Mouse (Mus musculus) cerebellum, postnatal 4 days (tissue): ENCODE data around the gene Nedd4.

Source experiments
- DNase-seq, 2 experiments: peaks; one replicate each; pipeline ENCODE4 v3.0.0; 2022; ENCODE audit warnings: low spot score in 2 of 2, mixed read lengths in 1 of 2

Nedd4 gene

DNA sequence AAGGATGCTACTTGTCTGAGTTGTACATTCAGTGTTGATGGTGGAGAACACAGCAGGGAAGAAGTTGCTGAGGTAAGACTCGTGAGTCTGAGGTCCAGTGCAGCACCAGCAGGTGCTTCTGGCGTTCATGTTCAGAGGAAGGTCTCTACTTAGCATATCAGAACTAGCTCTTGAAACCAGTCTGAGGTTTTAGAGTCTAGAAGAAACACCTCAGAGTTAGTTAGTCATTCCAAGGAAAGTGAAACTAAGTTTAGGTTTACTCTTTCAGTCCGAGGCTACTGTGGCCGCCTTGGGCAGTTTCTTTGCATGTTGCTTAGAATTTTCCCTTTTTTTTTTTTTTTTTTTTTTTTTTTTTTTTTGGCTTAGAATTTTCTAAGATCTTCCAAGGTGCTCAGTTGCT lies 16.6 kb downstream of the Nedd4 start:
- DNase-seq: no peak

GRCm38 (mm10) chr9:72681652-72682228 lies 19.6 kb downstream of the Nedd4 start:
- no peak for DNase-seq

DNA sequence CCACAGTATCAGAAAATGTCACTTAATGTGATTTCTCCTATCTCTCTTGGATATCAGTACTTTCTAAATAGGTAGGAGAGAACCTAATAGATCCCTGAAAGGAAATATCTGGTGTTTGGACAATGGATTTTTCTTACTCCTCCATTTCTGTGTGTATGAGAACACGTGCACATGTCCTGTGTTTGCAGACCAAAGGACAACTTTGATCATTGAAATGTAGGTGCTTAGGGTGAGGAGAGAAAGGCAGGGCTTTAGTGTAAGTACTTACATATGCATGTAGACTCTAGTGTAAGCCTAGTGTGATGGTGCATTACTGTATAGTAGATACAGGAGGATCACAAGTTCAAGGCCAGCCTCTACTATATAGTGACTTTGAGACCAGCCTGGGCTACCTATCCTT lies 21.1 kb downstream of the Nedd4 start:
- no peak for DNase-seq

DNA sequence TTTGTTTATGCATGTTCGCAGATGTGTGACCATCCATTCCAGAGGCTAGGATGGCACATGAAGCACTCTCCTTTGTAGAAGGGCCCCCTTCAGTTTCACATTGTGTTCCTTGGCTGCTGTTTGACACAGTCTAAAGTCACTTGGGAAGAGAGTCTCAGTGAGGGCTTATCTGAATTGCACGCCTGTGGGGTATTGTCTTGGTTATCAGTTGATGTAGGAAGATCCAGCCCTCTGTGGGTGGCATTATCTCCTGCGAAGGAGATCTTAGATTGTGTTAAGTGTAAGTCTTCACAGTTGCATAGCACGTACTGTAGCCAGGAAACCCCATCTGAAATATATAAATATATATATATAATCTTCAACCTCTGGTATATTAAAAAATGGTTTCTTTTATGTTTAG lies 23.1 kb downstream of the Nedd4 start:
- DNase-seq: no peak

DNA sequence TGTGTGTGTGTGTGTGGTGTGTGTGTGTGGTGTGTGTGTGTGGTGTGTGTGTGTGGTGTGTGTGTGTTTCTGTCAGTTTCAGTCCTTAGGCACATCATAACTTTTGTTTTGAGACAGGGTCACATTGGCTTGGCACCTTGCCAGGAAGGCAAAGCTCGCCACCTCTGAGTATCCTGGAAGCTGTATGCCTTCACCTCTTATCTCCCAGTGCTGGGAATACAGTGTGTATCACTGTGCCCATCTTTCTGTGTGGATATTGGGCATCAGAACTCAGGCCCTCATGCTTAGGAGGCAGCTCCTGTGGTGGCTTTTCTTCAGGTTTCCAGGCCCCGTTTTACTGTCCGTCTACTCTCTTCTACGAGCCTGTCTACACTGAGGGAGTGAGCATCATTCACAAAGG lies 24.4 kb downstream of the Nedd4 start:
- no peak for DNase-seq

DNA sequence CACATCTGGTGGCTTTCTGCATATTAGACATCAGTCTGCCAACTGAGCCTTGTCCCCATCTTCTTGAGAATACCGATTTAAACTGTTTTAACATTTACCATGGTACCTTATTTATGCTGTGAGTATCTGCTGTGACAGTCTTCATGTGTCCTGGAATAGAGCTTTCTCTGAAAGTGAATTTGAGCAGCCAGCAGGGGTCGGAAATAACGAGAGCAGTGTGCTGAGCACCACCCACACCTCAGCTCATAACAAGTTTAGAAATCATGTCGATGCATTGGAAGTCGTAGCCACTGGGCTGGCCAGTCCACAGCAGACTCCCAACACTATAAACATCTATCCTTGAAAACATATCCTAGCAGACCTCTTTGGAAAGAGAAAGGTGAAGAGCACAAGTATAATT lies 27.4 kb downstream of the Nedd4 start:
- DNase-seq: no peak

GRCm38 (mm10) chr9:72690811-72691210 lies 28.7 kb downstream of the Nedd4 start:
- DNase-seq: no peak

GRCm38 (mm10) chr9:72691942-72692341 lies 29.8 kb downstream of the Nedd4 start:
- DNase-seq: no peak

DNA sequence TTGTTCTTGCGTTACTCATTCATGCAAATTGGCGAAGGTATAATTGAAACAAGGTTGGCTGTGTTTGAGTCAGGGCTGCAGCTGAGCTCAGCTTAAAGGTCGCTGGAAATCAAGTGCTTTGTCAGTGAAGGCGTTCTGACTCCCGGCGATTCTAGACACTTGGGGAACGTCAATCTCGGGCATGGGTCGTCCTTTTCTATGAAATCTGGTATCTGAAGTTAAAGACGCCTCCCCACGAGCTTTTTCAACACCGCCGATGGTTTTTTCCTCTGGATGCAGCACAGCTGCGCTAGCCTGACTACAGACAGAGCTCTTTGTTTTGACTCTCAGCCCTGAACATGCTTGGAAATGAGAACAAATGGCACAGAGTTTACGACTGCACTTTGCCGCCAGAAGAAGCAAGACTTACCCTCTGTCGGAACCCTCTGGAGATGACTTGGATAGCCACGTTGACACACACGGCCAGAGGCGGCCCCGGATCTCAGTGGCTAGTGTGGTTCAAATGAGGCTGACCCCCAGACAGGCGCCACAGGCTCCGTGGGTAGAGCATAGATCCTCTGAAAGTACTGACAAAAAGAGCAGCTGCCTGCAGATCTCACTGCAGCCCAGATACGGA lies 31.0 kb downstream of the Nedd4 start:
- DNase-seq: no peak

- no peak for DNase-seq
Measured at GRCm38 (mm10) chr9:72693861-72694260, 31.7 kb downstream of the Nedd4 start.

DNA sequence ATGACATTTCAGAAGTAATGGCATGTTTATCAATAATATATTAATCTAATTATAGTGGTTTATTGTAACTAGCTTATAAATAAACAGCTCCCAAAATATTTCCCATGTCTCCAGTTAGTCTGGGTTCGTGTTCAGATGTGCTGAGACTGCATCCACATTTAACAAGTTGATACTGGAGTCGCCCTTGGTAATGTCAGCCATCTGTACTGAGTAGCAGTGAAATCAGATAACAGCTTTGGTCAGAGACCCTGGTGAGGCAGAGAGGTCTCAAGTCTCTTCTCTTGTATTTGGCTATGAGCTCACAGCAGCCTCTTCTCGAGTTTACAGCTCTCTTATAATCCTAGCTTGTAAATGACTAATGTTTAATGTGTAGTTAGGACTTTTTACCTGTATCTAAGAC lies 34.4 kb downstream of the Nedd4 start:
- no peak for DNase-seq

DNA sequence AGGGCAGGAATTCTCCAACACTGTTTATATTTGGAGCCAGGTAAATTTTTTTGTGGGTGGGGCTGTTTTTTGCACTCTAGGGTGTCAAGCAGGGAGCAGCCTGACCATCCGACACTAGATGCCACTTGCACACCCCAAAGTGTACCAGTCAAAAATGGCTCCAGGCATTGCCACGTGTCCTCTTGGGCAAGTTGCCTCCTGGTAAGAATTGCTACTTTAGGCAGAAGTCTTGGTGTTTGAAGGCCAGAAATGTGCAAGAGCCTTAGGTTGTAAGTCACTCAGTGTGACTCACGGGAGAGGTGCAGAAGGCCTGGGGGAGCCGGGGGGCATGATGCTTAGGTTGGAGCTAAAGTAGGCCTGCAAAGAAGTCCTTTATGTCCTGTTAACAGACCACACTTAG lies 35.6 kb downstream of the Nedd4 start:
- DNase-seq: no peak

DNA sequence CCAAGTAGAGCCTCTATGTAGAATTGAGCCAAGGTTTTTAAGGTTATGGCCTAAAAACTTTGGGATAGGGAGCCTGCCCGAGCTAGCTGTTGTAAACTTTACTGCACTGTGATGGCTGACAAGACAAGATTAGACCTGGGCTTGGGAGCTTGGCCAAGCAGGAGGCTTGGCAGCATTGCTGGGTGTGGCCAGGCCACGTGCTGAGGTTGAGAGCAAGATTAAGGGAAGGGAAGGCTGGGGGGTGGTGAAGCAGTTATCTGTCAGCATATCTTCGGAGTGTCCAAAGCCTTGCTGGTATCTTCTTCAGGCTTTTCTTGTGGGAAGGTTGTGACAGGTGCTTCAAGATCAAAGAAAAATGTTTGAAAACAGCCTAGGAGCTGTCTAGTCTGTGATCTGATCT lies 37.6 kb downstream of the Nedd4 start:
- DNase-seq: no peak

GRCm38 (mm10) chr9:72701441-72701840 lies 39.3 kb downstream of the Nedd4 start:
- DNase-seq: no peak

DNA sequence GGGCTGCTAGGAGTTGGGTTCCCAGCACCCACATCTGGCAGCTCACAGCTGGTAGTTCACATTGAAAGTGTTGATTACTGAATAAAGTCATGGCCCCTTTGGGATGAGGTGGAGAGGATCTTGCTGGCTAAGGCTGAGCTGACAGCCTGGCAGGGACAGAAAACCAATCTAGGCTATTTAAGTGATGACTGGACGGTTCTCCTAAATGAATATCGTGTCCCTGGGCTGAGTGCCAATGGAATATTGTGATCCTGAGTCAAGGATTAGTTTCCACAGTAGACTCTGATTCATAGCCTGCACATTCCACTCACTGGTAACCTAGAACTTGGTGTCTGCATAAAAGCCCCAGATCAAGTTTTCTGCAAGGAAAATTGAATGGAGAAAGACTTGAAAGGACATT lies 39.9 kb downstream of the Nedd4 start:
- no peak for DNase-seq

GRCm38 (mm10) chr9:72703142-72703541 lies 41.0 kb downstream of the Nedd4 start:
- no peak for DNase-seq

- DNase-seq: no peak
Measured at GRCm38 (mm10) chr9:72703754-72704153, 41.6 kb downstream of the Nedd4 start.

- no peak for DNase-seq
Measured at GRCm38 (mm10) chr9:72705270-72705669, 43.1 kb downstream of the Nedd4 start.

DNA sequence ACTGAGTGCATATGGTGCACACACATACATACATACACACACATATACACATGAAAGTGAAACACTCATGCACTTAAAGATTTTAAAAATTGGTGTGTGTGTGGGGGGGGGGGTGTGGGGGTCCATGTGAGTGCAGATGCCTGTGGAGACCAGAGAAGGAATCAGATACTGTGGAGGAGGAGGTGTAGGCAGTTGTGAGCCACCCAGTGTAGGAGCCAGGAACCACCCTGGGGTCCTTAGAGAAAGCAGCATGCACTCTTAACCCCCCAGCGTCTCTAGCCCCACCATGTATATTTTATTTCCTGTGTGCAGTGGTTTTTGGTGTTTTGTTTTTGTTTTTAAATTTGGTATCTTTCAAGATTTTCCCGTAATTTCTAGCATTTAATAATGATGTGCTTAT lies 45.9 kb downstream of the Nedd4 start:
- DNase-seq: no peak

DNA sequence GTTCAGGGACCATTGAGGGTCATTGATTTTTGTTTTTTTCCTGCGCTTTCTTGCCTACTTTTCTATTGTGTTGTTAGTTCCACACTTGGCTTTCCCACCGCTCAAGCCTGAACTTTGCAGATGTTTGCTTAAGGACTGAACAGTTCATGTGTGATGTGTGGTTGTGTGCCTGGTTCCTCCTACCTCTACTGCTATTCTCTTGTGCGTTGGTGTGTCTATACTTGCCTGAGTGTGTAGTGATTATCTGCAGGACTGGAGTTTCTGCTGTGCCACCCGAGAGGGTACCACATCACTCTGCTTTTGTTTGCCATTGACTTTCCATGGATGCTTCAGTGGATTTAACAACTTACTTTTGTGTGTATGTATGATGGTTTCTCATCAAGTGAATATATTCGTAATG lies 46.5 kb downstream of the Nedd4 start:
- no peak for DNase-seq

DNA sequence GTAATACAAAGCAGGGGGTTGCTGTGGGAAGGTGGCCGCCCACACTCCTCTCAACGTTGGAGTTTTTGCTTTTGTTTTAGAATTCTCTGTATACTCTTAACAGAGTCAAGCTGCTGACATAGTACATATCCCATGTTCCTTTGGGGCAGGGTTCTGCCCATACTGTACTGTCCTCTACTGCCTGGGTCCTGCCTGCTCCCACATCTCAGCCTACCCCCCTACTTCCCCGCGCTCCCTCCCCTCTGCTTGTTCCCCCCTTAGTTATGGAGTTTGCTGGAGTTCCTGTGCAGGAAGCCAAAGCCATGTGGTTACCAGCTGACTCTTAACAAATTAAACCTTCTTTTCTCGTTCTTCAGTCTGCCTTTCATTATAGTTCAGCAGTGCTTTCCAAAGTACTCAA lies 47.9 kb downstream of the Nedd4 start:
- DNase-seq: no peak

DNA sequence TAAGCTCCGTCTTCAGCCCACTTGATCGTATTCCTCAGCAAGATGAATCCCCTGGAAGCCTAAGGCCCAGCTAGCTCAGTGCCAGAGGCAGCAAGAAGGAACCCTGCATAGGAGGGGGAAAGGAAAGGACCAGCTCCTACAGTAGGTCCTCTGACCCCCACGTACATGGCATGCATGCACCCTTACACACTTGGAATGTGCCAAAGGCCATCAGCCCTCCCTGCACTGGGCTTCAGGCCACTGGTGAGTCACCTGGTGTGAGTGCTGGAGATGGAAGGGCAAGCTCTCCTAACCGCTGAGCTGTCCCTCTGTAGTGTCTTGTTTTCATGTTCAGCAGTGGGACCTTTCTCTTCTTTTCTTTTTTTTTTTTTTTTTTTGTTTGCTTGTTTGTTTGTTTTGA lies 52.8 kb downstream of the Nedd4 start:
- no peak for DNase-seq

- no peak for DNase-seq
Measured at GRCm38 (mm10) chr9:72716200-72716599, 54.1 kb downstream of the Nedd4 start.

DNA sequence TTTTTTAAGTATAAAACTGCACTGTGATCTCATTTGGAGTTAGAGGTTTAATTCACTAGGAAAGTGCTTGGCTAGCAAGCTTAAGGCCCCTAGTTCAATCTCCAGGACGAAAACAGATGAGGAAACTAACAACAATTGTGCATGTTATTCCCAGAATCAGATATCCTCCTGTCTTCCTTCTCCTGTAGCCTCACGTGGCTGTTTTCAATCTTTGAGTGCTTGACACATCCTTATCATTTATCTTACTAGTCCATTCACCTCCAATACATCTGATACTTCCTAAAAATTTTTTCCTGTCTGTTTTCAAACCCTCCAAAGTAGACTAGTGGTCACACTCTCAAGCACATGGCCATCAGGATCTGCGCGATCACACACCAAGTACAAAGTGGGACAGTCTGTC lies 57.0 kb downstream of the Nedd4 start:
- no peak for DNase-seq
